Mouse (Mus musculus): ENCODE measurements at regions not wholly inside any gene's neighbourhood (a gene's known extent, or its start where the extent isn't known, plus 50 kb on each side); places are given as distances from the start of the nearest gene placed in this dataset.
"Not testable (repeated sequence)": the region's sequence is repeated elsewhere in the genome, so short reads cannot be mapped to it uniquely, and the experiment has no call there.

DNA sequence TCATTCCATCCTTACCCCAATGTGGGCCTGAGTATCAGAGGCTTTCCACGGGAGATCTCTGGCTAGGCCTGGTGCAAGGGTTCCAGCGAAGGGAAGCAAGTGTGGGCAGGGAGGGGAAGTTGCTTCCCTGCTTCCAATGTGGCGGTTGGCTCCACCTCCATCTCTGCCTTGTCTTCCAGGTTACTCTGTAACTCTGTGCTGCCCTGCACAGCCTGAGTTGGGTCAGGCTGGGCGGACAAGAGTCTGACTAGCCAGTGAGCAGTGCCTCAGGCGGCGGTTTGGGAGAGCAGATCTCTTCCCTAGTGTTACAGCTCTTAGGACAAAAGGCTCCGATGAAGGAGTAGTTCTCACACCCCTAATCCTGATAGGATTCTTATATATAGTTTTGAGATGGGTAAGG lies 172.8 kb downstream of the Snx19 start:
- Histone ChIP-seq H3K27me3 (replicated peaks) (no peaks in the 10 kb centered on the region), H3K4me1 (ENCODE audit: control insufficient read depth in 1 of 2, insufficient read depth in 2 of 2) (peaks cover 0 to 11% of the 10 kb centered on the region in 2 experiments; a peak in 2 of 4 replicates), H3K9ac (ENCODE audit: insufficient read depth, low read depth) (no peak overlapping the region), H3K4me3 (replicated peaks in 1 of 3; ENCODE audit: low read depth in 2 of 3, low read length in 2 of 3, poor library complexity in 1 of 3) (no peak overlapping the region), H3K27ac (ENCODE audit: insufficient read depth, low read depth) (no peak overlapping the region), H3K9me3 (replicated peaks; ENCODE audit: low read length) (no peaks in the 10 kb centered on the region), H3K79me2 (replicated peaks; ENCODE audit: control insufficient read depth, extremely low read depth, insufficient read depth, poor library complexity, severe bottlenecking) (no peaks in the 10 kb centered on the region), H3K4me2 (ENCODE audit: insufficient read depth, low read depth, poor library complexity, severe bottlenecking) (no peak overlapping the region), H3K36me3 (replicated peaks in 1 of 2; ENCODE audit: control insufficient read depth in 1 of 2, insufficient read depth in 1 of 2, low read length in 1 of 2) (no peaks in the 10 kb centered on the region)
- no peak for DNase-seq (ENCODE audit: extremely low read depth)
- TF ChIP-seq TCF12 (IDR thresholded peaks at IDR 0.05; ENCODE audit: low read depth, low read length): no peak
- TF ChIP-seq MXI1 (IDR thresholded peaks at IDR 0.05; ENCODE audit: low read depth, low read length): no peak
- no peak for TF ChIP-seq TBP (conservative IDR thresholded peaks at IDR 0.05; ENCODE audit: low read depth, low read length)
- no peak for TF ChIP-seq KAT2A (IDR thresholded peaks at IDR 0.05; ENCODE audit: insufficient replicate concordance, low read length)
- no peak for TF ChIP-seq UBTF (IDR thresholded peaks at IDR 0.05; ENCODE audit: low read depth, low read length)
- TF ChIP-seq IRF4 (IDR thresholded peaks at IDR 0.05; ENCODE audit: low read depth, low read length): no peak
- TF ChIP-seq USF2 (conservative IDR thresholded peaks at IDR 0.05; ENCODE audit: low read depth, low read length): no peak
- no peak for TF ChIP-seq POLR2AphosphoS2 (IDR thresholded peaks at IDR 0.05; ENCODE audit: low read depth, low read length)
- no peak for TF ChIP-seq ZMIZ1 (IDR thresholded peaks at IDR 0.05; ENCODE audit: low read depth, low read length)
- dilution Hi-C loops (cut with MboI; ENCODE audit: extremely low pct_ligation_motif_present, extremely low pct_unique_long_range_greater_than_20kb, low sequenced_read_pairs): no loop called here
- in situ Hi-C loops (cut with MboI; ENCODE audit: low pct_ligation_motif_present, low pct_unique_long_range_greater_than_20kb, low sequenced_read_pairs): no loop called here

GRCm38 (mm10) chr9:30597691-30598090 lies 170.8 kb downstream of the Snx19 start:
- in situ Hi-C loops (cut with MboI; ENCODE audit: low pct_ligation_motif_present, low pct_unique_long_range_greater_than_20kb, low sequenced_read_pairs): no loop called here
- Histone ChIP-seq H3K79me2 (replicated peaks; ENCODE audit: control insufficient read depth, extremely low read depth, insufficient read depth, poor library complexity, severe bottlenecking) (no peaks in the 10 kb centered on the region), H3K36me3 (replicated peaks in 1 of 2; ENCODE audit: control insufficient read depth in 1 of 2, insufficient read depth in 1 of 2, low read length in 1 of 2) (no peaks in the 10 kb centered on the region), H3K27ac (ENCODE audit: insufficient read depth, low read depth) (no peak overlapping the region), H3K9ac (ENCODE audit: insufficient read depth, low read depth) (no peak overlapping the region), H3K27me3 (replicated peaks) (no peaks in the 10 kb centered on the region), H3K4me1 (ENCODE audit: control insufficient read depth in 1 of 2, insufficient read depth in 2 of 2) (peaks cover 0 to 11% of the 10 kb centered on the region in 2 experiments; a peak in 2 of 4 replicates), H3K9me3 (replicated peaks; ENCODE audit: low read length) (no peaks in the 10 kb centered on the region), H3K4me2 (ENCODE audit: insufficient read depth, low read depth, poor library complexity, severe bottlenecking) (no peak overlapping the region), H3K4me3 (replicated peaks in 1 of 3; ENCODE audit: low read depth in 2 of 3, low read length in 2 of 3, poor library complexity in 1 of 3) (no peak overlapping the region)
- DNase-seq (ENCODE audit: extremely low read depth): no peak
- TF ChIP-seq MAZ (IDR thresholded peaks at IDR 0.05; ENCODE audit: low read depth, low read length) (no peak), USF1 (IDR thresholded peaks at IDR 0.05; ENCODE audit: low read depth, low read length) (no peak), PAX5 (IDR thresholded peaks at IDR 0.05; ENCODE audit: low read length) (no peak), CHD1 (IDR thresholded peaks at IDR 0.05; ENCODE audit: low read depth, low read length) (no peak), UBTF (IDR thresholded peaks at IDR 0.05; ENCODE audit: low read depth, low read length) (no peak), NELFE (IDR thresholded peaks at IDR 0.05; ENCODE audit: low read depth, low read length) (no peak), SIN3A (IDR thresholded peaks at IDR 0.05; ENCODE audit: low read length) (no peak), TCF12 (IDR thresholded peaks at IDR 0.05; ENCODE audit: low read depth, low read length) (no peak), IRF4 (IDR thresholded peaks at IDR 0.05; ENCODE audit: low read depth, low read length) (no peak), JUND (conservative IDR thresholded peaks at IDR 0.05; ENCODE audit: low read depth, low read length) (no peak), ZC3H11A (IDR thresholded peaks at IDR 0.05; ENCODE audit: low read depth, low read length) (no peak), POLR2A (IDR thresholded peaks at IDR 0.05; ENCODE audit: low read depth, low read length) (no peak), GABPA (IDR thresholded peaks at IDR 0.05; ENCODE audit: insufficient replicate concordance, low read depth, low read length) (no peak), ZKSCAN1 (IDR thresholded peaks at IDR 0.05; ENCODE audit: borderline replicate concordance, low read depth, low read length) (no peak), RCOR1 (conservative IDR thresholded peaks at IDR 0.05; ENCODE audit: low read depth, low read length) (no peak), ZNF384 (IDR thresholded peaks at IDR 0.05; ENCODE audit: low read depth, low read length) (no peak), TBP (conservative IDR thresholded peaks at IDR 0.05; ENCODE audit: low read depth, low read length) (no peak), NRF1 (IDR thresholded peaks at IDR 0.05; ENCODE audit: low read depth, low read length) (no peak)
- dilution Hi-C loops (cut with MboI; ENCODE audit: extremely low pct_ligation_motif_present, extremely low pct_unique_long_range_greater_than_20kb, low sequenced_read_pairs): no loop called here

GRCm38 (mm10) chr9:30597092-30597491 lies 170.2 kb downstream of the Snx19 start:
- H3K4me2 ChIP-seq (ENCODE audit: insufficient read depth, low read depth, poor library complexity, severe bottlenecking); H3K4me3 ChIP-seq (replicated peaks in 1 of 3; ENCODE audit: low read depth in 2 of 3, low read length in 2 of 3, poor library complexity in 1 of 3); H3K27ac ChIP-seq (ENCODE audit: insufficient read depth, low read depth); H3K9me3 ChIP-seq (replicated peaks; ENCODE audit: low read length); H3K27me3 ChIP-seq (replicated peaks); H3K9ac ChIP-seq (ENCODE audit: insufficient read depth, low read depth); H3K36me3 ChIP-seq (replicated peaks in 1 of 2; ENCODE audit: control insufficient read depth in 1 of 2, insufficient read depth in 1 of 2, low read length in 1 of 2); H3K4me1 ChIP-seq (ENCODE audit: control insufficient read depth in 1 of 2, insufficient read depth in 2 of 2); dilution Hi-C loops (cut with MboI; ENCODE audit: extremely low pct_ligation_motif_present, extremely low pct_unique_long_range_greater_than_20kb, low sequenced_read_pairs); in situ Hi-C loops (cut with MboI; ENCODE audit: low pct_ligation_motif_present, low pct_unique_long_range_greater_than_20kb, low sequenced_read_pairs); H3K79me2 ChIP-seq (replicated peaks; ENCODE audit: control insufficient read depth, extremely low read depth, insufficient read depth, poor library complexity, severe bottlenecking); DNase-seq (ENCODE audit: extremely low read depth): not testable (repeated sequence)

All from CH12.LX (cell line).